Mouse (Mus musculus) E14TG2a.4 (cell line): ENCODE results near the gene Inpp5a.

ENCODE experiments used
- CTCF ChIP-seq: conservative IDR thresholded peaks from 2 replicates; pipeline ENCODE4 v1.5.1; 2014; ENCODE audit warnings: low read length
- NANOG ChIP-seq: IDR thresholded peaks from 2 replicates; pipeline ENCODE4 v1.6.1; 2014; ENCODE audit warnings: borderline replicate concordance, low read length, mixed read lengths
- POU5F1 ChIP-seq: IDR thresholded peaks from 2 replicates; pipeline ENCODE4 v1.6.1; 2014; ENCODE audit warnings: low read length, borderline replicate concordance

DNA sequence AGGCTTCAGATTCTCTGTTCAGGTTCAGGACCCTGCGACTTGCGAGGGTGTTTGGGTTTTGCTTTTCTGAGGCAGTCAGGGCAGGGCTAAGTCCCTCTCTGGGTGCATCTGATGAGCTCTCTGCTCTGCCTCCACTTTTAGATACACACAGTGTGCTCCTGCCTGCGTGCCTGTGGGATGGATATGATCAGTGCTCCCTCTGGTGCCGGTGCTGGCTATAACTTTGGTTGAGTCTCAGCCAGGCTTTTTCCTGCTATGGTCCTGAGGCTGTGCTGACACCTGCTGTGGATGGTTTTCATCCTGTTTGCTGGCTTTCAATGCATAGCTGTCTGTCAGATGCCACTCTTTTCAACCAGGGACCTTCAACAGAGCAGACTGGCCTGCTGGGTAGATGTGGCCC, 87.0 kb downstream of the Inpp5a start:
- TF ChIP-seq CTCF, result 0 out of 2 replicates have a peak, but pooled peaks have one; percentile 9
- TF ChIP-seq NANOG, result no peak
- no peak for TF ChIP-seq POU5F1
